Mouse (Mus musculus) CH12.LX (cell line): ENCODE measurements around the gene Akr1b10. TPM values are rescaled to one million over a fixed set of nuclear protein-coding genes. Genes with fewer than 3 reads are reported as not detected.

Experiments used
- DNase-seq: peaks from one replicate; pipeline ENCODE4 v3.0.0-alpha.2; 2013; ENCODE audit errors: extremely low read depth
- H3K27ac ChIP-seq: 2 replicates; pipeline ENCODE4 v1.5.1; 2012; ENCODE audit warnings: low read depth, mild to moderate bottlenecking, control low read depth, moderate library complexity; ENCODE audit not compliant: insufficient read depth
- H3K27me3 ChIP-seq: replicated peaks from 2 replicates; pipeline ENCODE3; 2012; ENCODE audit warnings: inconsistent platforms
- H3K36me3 ChIP-seq, 2 experiments: replicated peaks in 1 of 2; 2 replicates each; pipeline versions ENCODE3 to v1.6.1; 2012; ENCODE audit warnings: inconsistent platforms in 1 of 2, low read length in 1 of 2, mild to moderate bottlenecking in 1 of 2, mixed read lengths in 1 of 2, moderate library complexity in 1 of 2; ENCODE audit not compliant: control insufficient read depth in 1 of 2, insufficient read depth in 1 of 2
- H3K4me1 ChIP-seq, 2 experiments: 2 replicates each; pipeline ENCODE4 v1.6.1; 2012; ENCODE audit warnings: inconsistent platforms in 1 of 2, moderate library complexity in 1 of 2; ENCODE audit not compliant: insufficient read depth in 2 of 2, control insufficient read depth in 1 of 2
- H3K4me2 ChIP-seq: 2 replicates; pipeline ENCODE4 v1.6.1; 2012; ENCODE audit warnings: low read depth, mild to moderate bottlenecking, control low read depth; ENCODE audit not compliant: poor library complexity, insufficient read depth, severe bottlenecking
- H3K4me3 ChIP-seq, 3 experiments: fragments of 150-350 bp in 1 of 3; sonication (generic) in 1 of 3; replicated peaks in 1 of 3; 2 replicates each; pipeline versions ENCODE3 to v1.5.1; 2011 to 2012; ENCODE audit warnings: low read depth in 2 of 3, low read length in 2 of 3, mild to moderate bottlenecking in 2 of 3, moderate library complexity in 2 of 3, control low read depth in 1 of 3, improper control_type of control experiment in 1 of 3, inconsistent platforms in 1 of 3, mixed read lengths in 1 of 3; ENCODE audit not compliant: poor library complexity in 1 of 3
- H3K79me2 ChIP-seq: replicated peaks from 2 replicates; pipeline ENCODE4 v1.6.1; 2012; ENCODE audit warnings: mild to moderate bottlenecking, moderate library complexity; ENCODE audit not compliant: control insufficient read depth, poor library complexity, insufficient read depth, severe bottlenecking; ENCODE audit errors: extremely low read depth
- H3K9ac ChIP-seq: 2 replicates; pipeline ENCODE4 v1.6.1; 2012; ENCODE audit warnings: low read depth, mild to moderate bottlenecking, control low read depth, moderate library complexity; ENCODE audit not compliant: insufficient read depth
- H3K9me3 ChIP-seq: replicated peaks from 2 replicates; pipeline ENCODE3; 2012; ENCODE audit warnings: low read length, inconsistent platforms, mixed read lengths
- BHLHE40 ChIP-seq: IDR thresholded peaks from 2 replicates; pipeline ENCODE4 v1.6.1; 2011; ENCODE audit warnings: mild to moderate bottlenecking, low read depth, low read length, improper control_type of control experiment
- CHD1 ChIP-seq: IDR thresholded peaks from 2 replicates; pipeline ENCODE4 v1.6.1; 2012; ENCODE audit warnings: low read depth, low read length, improper control_type of control experiment, inconsistent platforms
- CTCF ChIP-seq, 2 experiments: IDR thresholded peaks in 1 of 2; conservative IDR thresholded peaks in 1 of 2; 2 replicates each; pipeline ENCODE4 v1.5.1; 2011 to 2012; ENCODE audit warnings: low read depth in 2 of 2, low read length in 2 of 2, improper control_type of control experiment in 1 of 2, inconsistent platforms in 1 of 2, mild to moderate bottlenecking in 1 of 2, moderate library complexity in 1 of 2
- ETS1 ChIP-seq: conservative IDR thresholded peaks from 2 replicates; pipeline ENCODE4 v1.6.1; 2012; ENCODE audit warnings: low read depth, mild to moderate bottlenecking, inconsistent platforms, low read length, improper control_type of control experiment, moderate library complexity
- GABPA ChIP-seq: IDR thresholded peaks from 2 replicates; pipeline ENCODE4 v1.6.1; 2012; ENCODE audit warnings: low read depth, low read length, improper control_type of control experiment, inconsistent platforms; ENCODE audit not compliant: insufficient replicate concordance
- JUND ChIP-seq: conservative IDR thresholded peaks from 2 replicates; pipeline ENCODE4 v1.6.1; 2011; ENCODE audit warnings: low read depth, low read length, improper control_type of control experiment
- KAT2A ChIP-seq: IDR thresholded peaks from 2 replicates; pipeline ENCODE4 v1.6.1; 2012; ENCODE audit warnings: low read length, improper control_type of control experiment, inconsistent platforms; ENCODE audit not compliant: insufficient replicate concordance
- MAFK ChIP-seq: IDR thresholded peaks from 2 replicates; pipeline ENCODE4 v1.6.1; 2011; ENCODE audit warnings: low read length, improper control_type of control experiment; ENCODE audit not compliant: insufficient replicate concordance
- MAZ ChIP-seq: IDR thresholded peaks from 2 replicates; pipeline ENCODE4 v1.6.1; 2012; ENCODE audit warnings: low read depth, mild to moderate bottlenecking, inconsistent platforms, low read length, improper control_type of control experiment, moderate library complexity
- MEF2A ChIP-seq: IDR thresholded peaks from 2 replicates; pipeline ENCODE4 v1.6.1; 2014; ENCODE audit warnings: low read depth, mild to moderate bottlenecking, inconsistent platforms, low read length, improper control_type of control experiment, borderline replicate concordance
- MXI1 ChIP-seq: IDR thresholded peaks from 2 replicates; pipeline ENCODE4 v1.6.1; 2011; ENCODE audit warnings: mild to moderate bottlenecking, low read depth, low read length, improper control_type of control experiment
- NELFE ChIP-seq: IDR thresholded peaks from 2 replicates; pipeline ENCODE4 v1.6.1; 2011; ENCODE audit warnings: low read depth, low read length, improper control_type of control experiment
- NRF1 ChIP-seq: IDR thresholded peaks from 2 replicates; pipeline ENCODE4 v1.6.1; 2014; ENCODE audit warnings: low read depth, mild to moderate bottlenecking, inconsistent platforms, low read length, improper control_type of control experiment, moderate library complexity
- PAX5 ChIP-seq: IDR thresholded peaks from 2 replicates; pipeline ENCODE4 v1.6.1; 2012; ENCODE audit warnings: low read length, inconsistent platforms, mixed read lengths
- POLR2A ChIP-seq: IDR thresholded peaks from 2 replicates; pipeline ENCODE4 v1.6.1; 2011; ENCODE audit warnings: low read depth, mild to moderate bottlenecking, improper control_type of control experiment, low read length
- POLR2AphosphoS2 ChIP-seq: IDR thresholded peaks from 2 replicates; pipeline ENCODE4 v1.6.1; 2011; ENCODE audit warnings: low read depth, low read length, improper control_type of control experiment
- RCOR1 ChIP-seq: conservative IDR thresholded peaks from 2 replicates; pipeline ENCODE4 v1.6.1; 2012; ENCODE audit warnings: low read depth, mild to moderate bottlenecking, inconsistent platforms, low read length, improper control_type of control experiment
- SIN3A ChIP-seq: IDR thresholded peaks from 2 replicates; pipeline ENCODE4 v1.6.1; 2012; ENCODE audit warnings: low read length, improper control_type of control experiment, inconsistent platforms
- TCF12 ChIP-seq: IDR thresholded peaks from 2 replicates; pipeline ENCODE4 v1.6.1; 2014; ENCODE audit warnings: low read depth, mild to moderate bottlenecking, inconsistent platforms, low read length, improper control_type of control experiment
- USF1 ChIP-seq: IDR thresholded peaks from 2 replicates; pipeline ENCODE4 v1.6.1; 2014; ENCODE audit warnings: low read depth, mild to moderate bottlenecking, inconsistent platforms, low read length, improper control_type of control experiment
- ZC3H11A ChIP-seq: IDR thresholded peaks from 2 replicates; pipeline ENCODE4 v1.6.1; 2012; ENCODE audit warnings: low read depth, mild to moderate bottlenecking, inconsistent platforms, low read length, improper control_type of control experiment
- ZKSCAN1 ChIP-seq: IDR thresholded peaks from 2 replicates; pipeline ENCODE4 v1.6.1; 2012; ENCODE audit warnings: low read depth, inconsistent platforms, low read length, improper control_type of control experiment, borderline replicate concordance
- ZMIZ1 ChIP-seq: IDR thresholded peaks from 2 replicates; pipeline ENCODE4 v1.6.1; 2012; ENCODE audit warnings: low read depth, mild to moderate bottlenecking, inconsistent platforms, low read length, improper control_type of control experiment
- dilution Hi-C: fragments of 300-500 bp; cut with MboI; formaldehyde crosslinking; loops from 2 replicates; pipeline ENCODE4 v1.14.3; 2020; ENCODE audit warnings: low sequenced_read_pairs; ENCODE audit not compliant: extremely low pct_unique_long_range_greater_than_20kb, extremely low pct_ligation_motif_present
- in situ Hi-C: fragments of 300-500 bp; cut with MboI; formaldehyde crosslinking; loops from 3 replicates; pipeline ENCODE4 v1.14.3; 2019; ENCODE audit warnings: low sequenced_read_pairs, low pct_ligation_motif_present, low pct_unique_long_range_greater_than_20kb, mixed read lengths
- polyA plus RNA-seq: library from polyadenylated mRNA; unstranded; fragments of >175 nt; gene quantifications from 2 replicates; pipeline ENCODE4 v1.2.1, GENCODE M21; 2012; ENCODE audit warnings: low read depth; ENCODE audit not compliant: insufficient read length
- total RNA-seq, 2 experiments: library from RNA; depleted of rRNA; stranded (reverse); fragments of 300-350 nt in 1 of 2; fragments of >200 nt in 1 of 2; gene quantifications; 2 replicates each; pipeline ENCODE4 v1.2.3; 2012 to 2014

Akr1b10 gene
- total and polyA plus RNA-seq, 3 experiments = 20.3 to 34.7 (median 29.6) TPM

DNA sequence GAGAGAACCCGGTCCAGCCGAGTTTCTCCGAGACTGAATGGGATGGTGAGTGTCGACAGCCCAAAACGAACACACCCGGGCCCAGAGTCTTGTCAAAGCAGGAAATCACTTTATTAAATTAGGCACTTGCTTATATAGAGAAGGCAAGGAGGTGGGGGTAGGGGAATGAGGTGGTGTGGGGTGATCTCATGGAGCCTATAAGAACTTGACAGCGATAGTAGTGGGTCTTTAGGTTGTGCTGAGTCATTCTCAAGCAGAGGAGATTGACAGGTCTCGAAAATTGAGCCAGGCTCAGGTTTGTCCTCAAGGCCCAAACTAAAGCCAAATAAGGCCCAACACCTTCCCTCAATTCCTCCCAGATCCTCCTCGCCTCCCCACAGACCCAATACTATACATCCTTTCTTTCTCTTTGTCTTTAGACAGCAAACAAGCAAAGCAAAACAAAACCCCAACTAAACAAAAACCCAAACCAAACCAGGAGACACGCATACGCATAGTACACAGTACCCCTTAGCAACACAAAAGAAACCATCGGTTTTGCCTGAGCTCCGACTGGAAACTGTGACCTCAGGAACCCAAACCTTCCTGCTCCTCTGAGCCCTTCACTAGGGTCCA lies 15.7 kb downstream of the Akr1b10 start:
- no peak overlapping the region for H3K4me2 ChIP-seq
- no peak for DNase-seq
- peaks cover 3 to 30% of the 10 kb centered on the region in 2 experiments; a peak in 3 of 4 replicates for H3K4me1 ChIP-seq
- in situ Hi-C loops = no loop called here
- no peaks in the 10 kb centered on the region for H3K9me3 ChIP-seq
- H3K9ac ChIP-seq = no peak overlapping the region
- no peaks in the 10 kb centered on the region for H3K79me2 ChIP-seq
- no peak overlapping the region for H3K27ac ChIP-seq
- TF ChIP-seq NRF1 (no peak), POLR2A (no peak), ZKSCAN1 (no peak), JUND (no peak), ZC3H11A (no peak), SIN3A (no peak), CTCF (conservative IDR thresholded peaks at IDR 0.05 in 1 of 2, IDR thresholded peaks at IDR 0.05 in 1 of 2; ENCODE audit: low read depth in 2 of 2, low read length in 2 of 2) (no peak), MAZ (no peak), KAT2A (no peak), ETS1 (no peak)
- peaks cover 26 to 48% of the 10 kb centered on the region in 2 experiments for H3K36me3 ChIP-seq
- H3K4me3 ChIP-seq = no peak overlapping the region
- dilution Hi-C loops = no loop called here
- H3K27me3 ChIP-seq = no peaks in the 10 kb centered on the region

DNA sequence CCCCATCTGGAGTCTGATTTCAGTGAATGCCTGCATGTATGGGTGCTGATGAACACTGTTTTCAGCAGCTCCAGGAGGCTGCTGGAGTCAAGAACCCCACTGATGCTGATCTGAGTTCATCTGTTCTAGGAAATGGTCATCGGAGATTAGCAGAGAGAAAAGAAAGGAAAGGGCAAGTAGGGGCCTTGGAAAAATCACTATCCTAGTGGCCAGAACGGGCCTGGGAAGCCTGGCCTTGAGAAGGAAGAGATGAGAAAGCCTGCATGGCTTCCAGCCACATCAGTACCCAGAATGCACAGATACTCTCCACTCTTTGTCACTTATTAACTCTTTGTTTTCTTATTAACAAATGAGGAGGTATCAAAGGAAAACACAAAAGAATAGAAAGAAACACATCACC lies 16.7 kb downstream of the Akr1b10 start:
- in situ Hi-C loops (no loop called here), dilution Hi-C loops (no loop called here)
- Histone ChIP-seq H3K36me3 (peaks cover 23 to 40% of the 10 kb centered on the region in 2 experiments), H3K4me1 (peaks cover 3 to 30% of the 10 kb centered on the region in 2 experiments; a peak in 3 of 4 replicates), H3K27me3 (no peaks in the 10 kb centered on the region), H3K27ac (no peak overlapping the region), H3K79me2 (no peaks in the 10 kb centered on the region), H3K9ac (no peak overlapping the region), H3K4me2 (no peak overlapping the region), H3K4me3 (no peak overlapping the region), H3K9me3 (no peaks in the 10 kb centered on the region)
- DNase-seq = no peak
- TF ChIP-seq ETS1 (no peak), PAX5 (no peak), SIN3A (no peak), MEF2A (no peak), POLR2AphosphoS2 (no peak), NELFE (no peak), MXI1 (no peak), CHD1 (no peak), KAT2A (no peak), ZMIZ1 (no peak), BHLHE40 (no peak), GABPA (no peak), TCF12 (no peak), USF1 (no peak), MAZ (no peak), MAFK (no peak), RCOR1 (no peak)
